Mouse (Mus musculus): ENCODE results near the gene Smok3a. TPM values are rescaled to one million over a fixed set of nuclear protein-coding genes. Genes with fewer than 3 reads are reported as not detected.
"Not testable (repeated sequence)": the region's sequence is repeated elsewhere in the genome, so short reads cannot be mapped to it uniquely, and the experiment has no call there.

Gene Smok3a
- polyA plus RNA-seq (2016; fragmentation: Nextera tagmentation; extraction: Ambion mirVana), result not detected in 2 replicates

DNA sequence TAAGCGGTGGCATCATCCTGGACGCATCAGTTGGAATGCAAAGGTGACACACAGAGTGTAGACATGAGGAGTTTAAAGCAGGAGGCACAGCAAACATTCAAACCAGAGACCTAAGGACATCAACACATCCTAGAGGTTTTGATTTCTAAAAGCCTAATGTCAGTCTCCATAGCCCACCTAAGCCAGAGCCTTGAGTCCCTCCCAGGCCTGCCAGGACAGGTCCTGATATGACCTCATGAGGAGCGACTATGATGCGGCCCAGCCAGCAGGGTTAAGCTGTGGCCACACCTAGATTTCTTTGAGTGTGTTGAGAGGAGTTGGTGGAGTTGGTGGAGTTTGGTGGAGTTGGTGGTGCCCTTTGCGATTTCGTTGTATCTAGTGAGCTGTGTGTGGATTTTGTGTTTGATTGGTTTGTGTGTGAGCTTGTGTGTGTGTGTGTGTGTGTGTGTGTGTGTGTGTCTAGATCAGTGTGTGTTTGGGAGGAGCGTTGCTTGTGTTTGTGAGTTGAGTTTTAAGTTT is at the start of gene Smok3a, which contains the start of gene Smok3b:
Gene Smok3a (plus strand): TSS at position 301 of the 519 bp plus-strand sequence.
Gene Smok3b (plus strand): TSS at position 469 of the 519 bp plus-strand sequence.
- not testable (repeated sequence) for H3K4me1 ChIP-seq; H3K4me2 ChIP-seq (replicated peaks); H3K9ac ChIP-seq; H3K27me3 ChIP-seq (replicated peaks); H3K9me3 ChIP-seq; H3K4me3 ChIP-seq; H3K36me3 ChIP-seq; ATAC-seq (ENCODE audit: low FRiP score, low read depth); H3K27ac ChIP-seq
- 92% methylated on average over 3 of the region's 7 CpGs for WGBS

GRCm38 (mm10) chr5:137973161-137973560 is 47.9 kb upstream of the Smok3a start:
- H3K9ac ChIP-seq, result no peak overlapping the region
- H3K27me3 ChIP-seq (replicated peaks), result no peaks in the 10 kb centered on the region
- ATAC-seq (ENCODE audit: low FRiP score, low read depth), result no peak
- no peak overlapping the region for H3K27ac ChIP-seq
- H3K4me3 ChIP-seq, result no peak overlapping the region
- H3K36me3 ChIP-seq, result no peaks in the 10 kb centered on the region
- no peak overlapping the region for H3K4me2 ChIP-seq (replicated peaks)
- no peaks in the 10 kb centered on the region for H3K4me1 ChIP-seq
- 80% methylated on average over 2 of the region's 2 CpGs for WGBS
- no peaks in the 10 kb centered on the region for H3K9me3 ChIP-seq

DNA sequence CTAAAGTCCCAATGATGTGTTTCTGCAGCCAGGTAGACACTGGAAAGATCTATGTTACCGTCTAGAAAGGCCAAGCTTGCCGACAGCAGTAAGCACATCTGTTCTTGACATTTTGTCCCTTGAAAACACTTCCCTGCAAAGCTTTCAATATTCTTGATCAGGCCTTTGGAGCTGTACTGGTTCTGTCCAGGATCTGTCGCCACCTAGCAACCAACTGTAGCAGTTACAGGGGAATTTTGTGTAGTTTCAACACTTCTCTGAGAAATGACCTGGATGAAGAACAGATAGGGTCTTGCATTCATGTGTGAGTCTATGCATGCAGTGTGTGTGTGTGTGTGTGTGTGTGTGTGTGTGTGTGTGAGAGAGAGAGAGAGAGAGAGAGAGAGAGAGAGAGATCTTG is 47.3 kb upstream of the Smok3a start:
- no peak overlapping the region for H3K4me2 ChIP-seq (replicated peaks)
- no peaks in the 10 kb centered on the region for H3K27me3 ChIP-seq (replicated peaks)
- ATAC-seq (ENCODE audit: low FRiP score, low read depth), result no peak
- H3K4me1 ChIP-seq, result no peaks in the 10 kb centered on the region
- no peak overlapping the region for H3K9ac ChIP-seq
- 65% methylated on average over 3 of the region's 3 CpGs for WGBS
- no peaks in the 10 kb centered on the region for H3K36me3 ChIP-seq
- H3K9me3 ChIP-seq, result no peaks in the 10 kb centered on the region
- H3K4me3 ChIP-seq, result no peak overlapping the region
- H3K27ac ChIP-seq, result no peak overlapping the region

DNA sequence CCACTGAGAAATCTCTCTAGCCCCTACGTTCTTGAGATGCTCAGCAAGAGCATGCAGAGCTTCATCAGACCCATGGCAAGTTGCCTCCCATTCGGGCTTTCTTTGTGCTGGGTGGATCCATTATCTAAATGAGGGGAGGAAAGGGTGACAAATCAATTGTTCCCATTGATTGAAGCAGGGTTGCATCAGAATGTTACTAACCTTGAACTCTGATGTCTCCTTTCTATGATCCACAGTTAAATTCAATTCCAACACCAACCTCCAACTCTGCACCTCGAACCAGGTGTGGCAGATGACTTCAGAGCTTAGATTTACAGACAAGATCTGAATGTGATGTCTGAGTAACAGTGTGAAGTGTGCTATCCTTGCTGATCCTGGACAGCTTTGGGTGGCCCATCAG is 46.3 kb upstream of the Smok3a start:
- Histone ChIP-seq H3K9ac (no peak overlapping the region), H3K27ac (no peak overlapping the region), H3K36me3 (no peaks in the 10 kb centered on the region), H3K4me3 (no peak overlapping the region), H3K27me3 (replicated peaks) (no peaks in the 10 kb centered on the region), H3K4me2 (replicated peaks) (no peak overlapping the region), H3K9me3 (no peaks in the 10 kb centered on the region), H3K4me1 (no peaks in the 10 kb centered on the region)
- 67% methylated on average over 3 of the region's 3 CpGs for WGBS
- no peak for ATAC-seq (ENCODE audit: low FRiP score, low read depth)

DNA sequence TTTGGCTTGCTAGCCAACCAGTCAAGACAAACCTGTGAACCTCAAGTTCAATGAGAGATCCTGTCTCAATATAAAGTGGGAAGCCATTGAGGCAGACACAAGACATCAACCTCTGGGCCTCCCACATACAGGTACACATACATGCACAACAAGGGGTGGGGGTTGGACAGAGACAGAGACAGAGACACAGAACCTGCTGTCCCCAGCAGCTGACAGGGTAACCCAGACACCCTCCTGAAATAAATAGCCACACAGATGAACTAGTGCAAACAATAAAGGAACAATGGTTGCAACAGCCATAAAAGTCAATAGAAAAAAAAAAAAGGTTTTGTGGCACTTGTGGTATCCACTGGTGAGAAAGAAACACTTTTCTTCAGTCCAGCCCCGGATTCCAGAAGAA is 45.6 kb upstream of the Smok3a start:
- no peaks in the 10 kb centered on the region for H3K9me3 ChIP-seq
- H3K4me3 ChIP-seq, result no peak overlapping the region
- no peaks in the 10 kb centered on the region for H3K36me3 ChIP-seq
- no peak overlapping the region for H3K9ac ChIP-seq
- WGBS, result 35% methylated on average over 1 of the region's 1 CpGs
- no peak overlapping the region for H3K27ac ChIP-seq
- no peak for ATAC-seq (ENCODE audit: low FRiP score, low read depth)
- H3K4me1 ChIP-seq, result no peaks in the 10 kb centered on the region
- no peaks in the 10 kb centered on the region for H3K27me3 ChIP-seq (replicated peaks)
- H3K4me2 ChIP-seq (replicated peaks), result no peak overlapping the region

DNA sequence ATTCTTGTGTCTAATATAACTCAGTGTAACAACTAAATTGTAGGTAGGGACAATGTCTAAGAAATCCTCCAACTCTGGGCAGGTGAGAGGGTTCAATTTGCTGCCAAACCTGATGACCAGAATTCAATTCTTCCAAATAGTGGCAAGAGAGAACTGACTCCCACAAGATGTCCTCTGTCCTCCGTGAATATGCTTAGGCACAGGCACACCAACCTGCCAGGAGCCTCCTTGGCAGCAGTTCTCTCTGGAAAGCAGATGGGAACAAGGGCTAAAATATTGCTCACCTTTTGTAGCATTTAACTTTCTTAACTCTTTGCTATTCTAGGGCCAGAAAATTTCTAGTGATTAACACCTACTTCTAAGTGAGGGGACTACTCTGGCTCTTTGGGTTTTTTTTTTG is 43.8 kb upstream of the Smok3a start:
- H3K4me2 ChIP-seq (replicated peaks), result no peak overlapping the region
- no peaks in the 10 kb centered on the region for H3K36me3 ChIP-seq
- no peak overlapping the region for H3K4me3 ChIP-seq
- H3K9ac ChIP-seq, result no peak overlapping the region
- no peaks in the 10 kb centered on the region for H3K4me1 ChIP-seq
- H3K27ac ChIP-seq, result no peak overlapping the region
- no peaks in the 10 kb centered on the region for H3K9me3 ChIP-seq
- H3K27me3 ChIP-seq (replicated peaks), result no peaks in the 10 kb centered on the region
- ATAC-seq (ENCODE audit: low FRiP score, low read depth), result no peak
- 45% methylated on average over 1 of the region's 1 CpGs for WGBS

DNA sequence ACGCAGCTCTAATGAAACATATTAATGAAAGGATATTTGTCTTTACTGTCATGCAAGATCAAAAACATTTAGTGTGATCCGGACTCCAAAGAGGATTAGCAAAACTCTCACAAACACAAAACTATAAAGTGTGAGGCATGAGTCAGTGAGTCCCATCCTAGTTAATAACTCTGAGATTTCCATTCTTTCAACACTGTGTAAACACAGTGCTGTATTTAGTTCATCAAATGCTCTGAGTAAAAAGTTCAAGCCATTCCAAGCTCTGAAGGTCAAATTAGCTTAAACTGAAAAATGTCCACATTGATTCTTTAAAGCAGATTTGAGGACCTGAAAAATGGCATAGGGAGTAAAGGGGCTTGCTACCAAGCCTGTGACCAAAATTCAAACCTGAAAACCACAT is 42.0 kb upstream of the Smok3a start:
- Histone ChIP-seq H3K36me3 (no peaks in the 10 kb centered on the region), H3K27ac (no peak overlapping the region), H3K4me1 (no peaks in the 10 kb centered on the region), H3K4me3 (no peak overlapping the region), H3K9ac (no peak overlapping the region), H3K4me2 (replicated peaks) (no peak overlapping the region), H3K27me3 (replicated peaks) (no peaks in the 10 kb centered on the region), H3K9me3 (no peaks in the 10 kb centered on the region)
- no peak for ATAC-seq (ENCODE audit: low FRiP score, low read depth)
- 87% methylated on average over 2 of the region's 2 CpGs for WGBS

GRCm38 (mm10) chr5:137981300-137981699 is 39.8 kb upstream of the Smok3a start, which contains the start of gene Azgp1:
Gene Azgp1, plus strand, starts transcription at chr5:137981520.
- no peaks in the 10 kb centered on the region for H3K9me3 ChIP-seq
- H3K9ac ChIP-seq, result no peak within 1 kb of the TSS
- 81% methylated on average over 4 of the region's 4 CpGs for WGBS
- no peaks in the 10 kb centered on the region for H3K27me3 ChIP-seq (replicated peaks)
- no peak within 1 kb of the TSS for H3K4me3 ChIP-seq
- no peak for ATAC-seq (ENCODE audit: low FRiP score, low read depth)
- no peaks in the 10 kb centered on the region for H3K36me3 ChIP-seq
- no peak within 1 kb of the TSS for H3K27ac ChIP-seq
- H3K4me2 ChIP-seq (replicated peaks), result no peak within 1 kb of the TSS
- H3K4me1 ChIP-seq, result no peaks in the 10 kb centered on the region

DNA sequence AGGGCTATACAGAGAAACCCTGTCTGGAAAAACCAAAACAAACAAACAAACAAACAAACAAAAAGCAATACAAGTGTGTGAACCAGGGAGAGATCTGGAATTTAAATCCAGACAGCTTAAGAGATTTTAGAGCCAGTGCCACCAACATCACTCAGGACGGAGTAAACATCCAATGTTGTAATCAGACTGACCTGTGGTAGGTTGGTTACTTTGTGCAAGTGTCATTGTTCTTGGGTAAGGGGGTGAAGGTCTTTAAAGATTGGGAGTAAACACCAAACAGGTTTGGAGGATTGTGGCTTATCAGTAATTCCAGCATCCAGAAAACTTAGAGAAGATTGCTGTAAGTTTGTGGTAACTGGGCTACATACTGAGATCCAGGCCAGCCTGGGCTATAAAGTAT is 34.7 kb upstream of the Smok3a start:
- ATAC-seq (ENCODE audit: low FRiP score, low read depth), result no peak
- WGBS, result 90% methylated on average over 1 of the region's 1 CpGs
- H3K9me3 ChIP-seq, result no peaks in the 10 kb centered on the region
- H3K27ac ChIP-seq, result no peak overlapping the region
- H3K4me3 ChIP-seq, result no peak overlapping the region
- H3K4me1 ChIP-seq, result no peaks in the 10 kb centered on the region
- H3K4me2 ChIP-seq (replicated peaks), result no peak overlapping the region
- H3K9ac ChIP-seq, result no peak overlapping the region
- no peaks in the 10 kb centered on the region for H3K36me3 ChIP-seq
- H3K27me3 ChIP-seq (replicated peaks), result no peaks in the 10 kb centered on the region

DNA sequence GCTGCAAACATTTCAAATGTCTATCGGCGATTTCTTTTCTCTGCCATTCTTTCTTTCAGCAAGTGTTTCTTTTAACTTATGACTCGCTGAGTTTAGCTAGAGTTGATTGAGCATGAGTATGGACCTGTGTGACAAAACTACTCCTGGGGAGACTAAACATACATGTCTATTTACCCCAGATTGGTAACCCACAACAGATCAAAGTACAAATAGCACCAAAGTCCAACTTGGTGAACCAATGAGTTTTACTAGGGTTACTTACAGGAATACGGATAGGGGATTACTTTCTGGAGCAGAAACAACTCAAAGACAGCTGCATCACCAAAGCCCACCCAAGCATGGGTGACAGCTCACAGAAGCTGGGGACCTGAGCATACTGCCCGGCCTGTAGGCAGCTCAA is 11.6 kb upstream of the Smok3a start:
- no peaks in the 10 kb centered on the region for H3K9me3 ChIP-seq
- no peak overlapping the region for H3K4me2 ChIP-seq (replicated peaks)
- H3K4me1 ChIP-seq, result no peaks in the 10 kb centered on the region
- H3K27ac ChIP-seq, result no peak overlapping the region
- no peaks in the 10 kb centered on the region for H3K27me3 ChIP-seq (replicated peaks)
- WGBS, result 91% methylated on average over 5 of the region's 5 CpGs
- no peak for ATAC-seq (ENCODE audit: low FRiP score, low read depth)
- no peaks in the 10 kb centered on the region for H3K36me3 ChIP-seq
- no peak overlapping the region for H3K9ac ChIP-seq
- H3K4me3 ChIP-seq, result no peak overlapping the region

- Histone ChIP-seq H3K36me3 (no peaks in the 10 kb centered on the region), H3K4me1 (no peaks in the 10 kb centered on the region), H3K4me3 (no peak overlapping the region), H3K27me3 (replicated peaks) (no peaks in the 10 kb centered on the region), H3K27ac (no peak overlapping the region), H3K4me2 (replicated peaks) (no peak overlapping the region), H3K9me3 (no peaks in the 10 kb centered on the region), H3K9ac (no peak overlapping the region)
- 93% methylated on average over 5 of the region's 5 CpGs for WGBS
- ATAC-seq (ENCODE audit: low FRiP score, low read depth), result no peak
These were observed 8.7 kb upstream of the Smok3a start for GRCm38 (mm10) chr5:138012382-138012781.

GRCm38 (mm10) chr5:138016530-138016929 is 4.5 kb upstream of the Smok3a start:
- Histone ChIP-seq H3K36me3 (no peaks in the 10 kb centered on the region), H3K27ac (no peak overlapping the region), H3K4me1 (no peaks in the 10 kb centered on the region), H3K4me3 (no peak overlapping the region), H3K4me2 (replicated peaks) (no peak overlapping the region), H3K9me3 (no peaks in the 10 kb centered on the region), H3K27me3 (replicated peaks) (no peaks in the 10 kb centered on the region), H3K9ac (no peak overlapping the region)
- ATAC-seq (ENCODE audit: low FRiP score, low read depth), result no peak
- 95% methylated on average over 2 of the region's 2 CpGs for WGBS

DNA sequence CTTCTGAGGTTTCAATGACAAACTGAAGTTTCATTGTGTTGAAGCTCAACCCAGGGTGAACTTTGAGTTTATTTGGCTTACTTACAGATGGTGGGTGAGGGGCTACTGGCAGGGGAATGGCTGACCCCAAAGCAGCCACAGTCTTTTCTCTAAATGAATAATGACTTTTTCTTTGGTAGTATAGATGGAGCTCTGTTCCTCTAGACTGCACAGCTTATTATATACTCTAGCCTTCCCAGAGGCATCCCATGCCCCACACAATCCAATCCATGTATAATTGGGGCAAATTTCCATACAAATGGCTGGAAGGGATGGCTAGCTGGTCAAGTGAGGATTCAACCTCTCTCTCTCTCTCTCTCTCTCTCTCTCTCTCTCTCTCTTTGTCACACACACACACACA is 4.1 kb upstream of the Smok3a start:
- H3K27ac ChIP-seq, result no peak overlapping the region
- H3K27me3 ChIP-seq (replicated peaks), result no peaks in the 10 kb centered on the region
- H3K4me1 ChIP-seq, result no peaks in the 10 kb centered on the region
- H3K4me2 ChIP-seq (replicated peaks), result no peak overlapping the region
- H3K36me3 ChIP-seq, result no peaks in the 10 kb centered on the region
- no peak for ATAC-seq (ENCODE audit: low FRiP score, low read depth)
- no peak overlapping the region for H3K4me3 ChIP-seq
- H3K9ac ChIP-seq, result no peak overlapping the region
- H3K9me3 ChIP-seq, result no peaks in the 10 kb centered on the region

Measured in neural tube, embryonic 12.5 days (tissue).